Mouse (Mus musculus) liver, embryonic 14.5 days (tissue): Measurements from ENCODE around the gene Mb21d2. TPM values are rescaled to one million over a fixed set of nuclear protein-coding genes. Genes with fewer than 3 reads are reported as not detected.

ENCODE experiments used
- ATAC-seq: fragments of 200-750 bp; cut with Nextera tagmentation; 2 replicates; pipeline ENCODE4 v1.8.0; 2017; ENCODE audit warnings: moderate number of reproducible peaks, mild to moderate bottlenecking, moderate library complexity; ENCODE audit not compliant: insufficient read depth
- DNase-seq, 3 experiments: peaks; one replicate each; pipeline ENCODE4 v3.0.0-alpha.2; 2012 to 2013; ENCODE audit warnings: low read depth in 3 of 3, low spot score in 3 of 3
- H3K27ac ChIP-seq: fragments of 300-500 bp; sonication (generic); 2 replicates; pipeline ENCODE4 v1.5.1; 2014; ENCODE audit warnings: moderate library complexity, mild to moderate bottlenecking, control low read depth, inconsistent platforms
- H3K27me3 ChIP-seq: fragments of 300-500 bp; sonication (generic); 2 replicates; pipeline ENCODE4 v1.6.1; 2014; ENCODE audit warnings: mild to moderate bottlenecking, low read length, moderate library complexity; ENCODE audit not compliant: control insufficient read depth, insufficient read depth
- H3K36me3 ChIP-seq: fragments of 300-500 bp; sonication (generic); replicated peaks from 2 replicates; pipeline ENCODE4 v1.6.1; 2014; ENCODE audit warnings: low read depth; ENCODE audit not compliant: control insufficient read depth, insufficient read depth
- H3K4me1 ChIP-seq, 2 experiments: fragments of 200-500 bp in 1 of 2; fragments of 300-500 bp in 1 of 2; sonication (generic) in 1 of 2; replicated peaks; 2 replicates each; pipeline ENCODE4 v1.6.1; 2012 to 2014; ENCODE audit warnings: antibody characterized with exemption in 1 of 2, inconsistent platforms in 1 of 2, low read length in 1 of 2; ENCODE audit not compliant: control insufficient read depth in 2 of 2, insufficient read depth in 2 of 2
- H3K4me2 ChIP-seq: fragments of 300-500 bp; sonication (generic); 2 replicates; pipeline ENCODE4 v1.6.1; 2014; ENCODE audit warnings: low read depth, mild to moderate bottlenecking, control low read depth, moderate library complexity
- H3K4me3 ChIP-seq, 2 experiments: fragments of 200-500 bp in 1 of 2; fragments of 300-500 bp in 1 of 2; sonication (generic) in 1 of 2; 2 replicates each; pipeline ENCODE4 v1.5.1; 2012 to 2014; ENCODE audit warnings: low read depth in 2 of 2, low read length in 2 of 2, mild to moderate bottlenecking in 2 of 2, control low read depth in 1 of 2, inconsistent platforms in 1 of 2, moderate library complexity in 1 of 2; ENCODE audit not compliant: insufficient read depth in 1 of 2
- H3K9ac ChIP-seq: fragments of 300-500 bp; sonication (generic); replicated peaks from 2 replicates; pipeline ENCODE4 v1.6.1; 2014; ENCODE audit warnings: mild to moderate bottlenecking, control low read depth, moderate library complexity
- H3K9me3 ChIP-seq: fragments of 300-500 bp; sonication (generic); 2 replicates; pipeline ENCODE4 v1.6.1; 2016; ENCODE audit warnings: low read length, mixed read lengths; ENCODE audit not compliant: control insufficient read depth
- CTCF ChIP-seq: IDR thresholded peaks from 2 replicates; pipeline ENCODE4 v1.5.1; 2016; ENCODE audit warnings: antibody characterized with exemption, low read depth, control low read depth
- EP300 ChIP-seq: IDR thresholded peaks from 2 replicates; pipeline ENCODE4 v1.6.1; 2016; ENCODE audit warnings: antibody characterized with exemption, low read depth
- WGBS: fragments of 180-500 bp; shearing (Covaris S2); extraction: QIAGEN DNeasy Blood & Tissue Kit; methylation state at CpG from one replicate; pipeline ENCODE4 v1.1.7; 2014; ENCODE audit not compliant: insufficient replicate concordance; 5-methylcytosine and 5-hydroxymethylcytosine counted together
- polyA plus RNA-seq, 2 experiments: library from polyadenylated mRNA; depleted of rRNA in 1 of 2; stranded (reverse) in 1 of 2; unstranded in 1 of 2; fragments of >200 nt; fragmentation: Nextera tagmentation in 1 of 2; extraction: Ambion mirVana in 1 of 2; gene quantifications; 2 replicates each; pipeline versions ENCODE4 v1.2.1 to v1.2.3; 2012 to 2014

Gene Mb21d2
- polyA plus RNA-seq, 2 experiments: 0.94 to 1.1 TPM

DNA sequence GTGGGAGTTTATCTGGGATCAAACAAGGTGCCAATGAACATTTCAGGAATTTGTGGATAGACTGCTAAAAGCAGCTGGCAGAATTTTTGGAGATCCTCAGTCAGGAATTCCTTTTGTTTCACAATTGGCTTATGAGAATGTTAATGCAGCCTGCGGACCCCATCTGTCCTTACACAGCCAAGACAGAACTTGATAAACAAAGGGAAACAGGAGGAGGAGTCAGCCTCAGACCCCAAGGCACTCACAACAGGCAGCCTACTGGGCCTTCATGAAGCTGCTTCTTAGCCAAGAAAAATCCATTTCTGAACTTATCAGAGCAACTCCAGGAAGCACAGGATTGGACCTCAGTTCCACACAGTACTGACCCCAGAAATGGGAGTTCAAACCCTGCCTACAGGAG is 120.4 kb downstream of the Mb21d2 start:
- H3K27ac ChIP-seq: no peak overlapping the region
- 43% methylated on average over 1 of the region's 1 CpGs for WGBS
- H3K9ac ChIP-seq: no peak overlapping the region
- no peaks in the 10 kb centered on the region for H3K36me3 ChIP-seq
- H3K9me3 ChIP-seq: no peaks in the 10 kb centered on the region
- H3K4me1 ChIP-seq: no peaks in the 10 kb centered on the region
- H3K4me3 ChIP-seq: no peak overlapping the region
- TF ChIP-seq EP300 (no peak), CTCF (no peak)
- H3K27me3 ChIP-seq: no peaks in the 10 kb centered on the region
- DNase-seq (no peak), ATAC-seq (no peak)
- no peak overlapping the region for H3K4me2 ChIP-seq

DNA sequence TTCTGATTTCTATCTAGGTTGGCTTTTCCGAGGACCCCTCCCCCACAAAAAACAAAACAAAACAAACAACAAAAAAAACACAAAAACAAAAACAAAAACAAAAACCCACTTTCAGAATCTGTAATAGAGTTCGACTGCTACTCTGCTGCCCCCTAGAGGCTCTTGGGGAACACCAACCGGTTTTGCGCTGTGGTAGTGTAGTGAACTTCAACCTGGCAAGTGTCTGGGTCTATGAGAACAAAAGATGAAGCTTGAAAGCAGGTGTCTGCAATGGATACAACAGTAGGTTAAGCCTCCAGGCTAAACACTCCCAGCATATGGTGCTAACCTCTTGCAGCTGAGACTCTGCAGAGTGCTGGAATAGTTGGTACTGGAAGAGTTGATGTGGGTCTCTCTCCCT is 136.4 kb downstream of the Mb21d2 start:
- H3K4me3 ChIP-seq: no peak overlapping the region
- no peak overlapping the region for H3K27ac ChIP-seq
- ATAC-seq (no peak), DNase-seq (no peak)
- no peaks in the 10 kb centered on the region for H3K27me3 ChIP-seq
- TF ChIP-seq EP300 (no peak), CTCF (peak; percentile 64)
- no peak overlapping the region for H3K9ac ChIP-seq
- H3K9me3 ChIP-seq: no peaks in the 10 kb centered on the region
- H3K4me2 ChIP-seq: no peak overlapping the region
- H3K36me3 ChIP-seq: no peaks in the 10 kb centered on the region
- WGBS: 5% methylated on average over 4 of the region's 4 CpGs
- H3K4me1 ChIP-seq: no peaks in the 10 kb centered on the region

Other genes starting within 250 kb of the Mb21d2 start
- gene Fgf12, start 176.6 kb downstream of the Mb21d2 start, polyA plus RNA-seq (2012; rRNA removed): 0.01 and 0.06 TPM in 2 replicates
- 0.09 TPM in 1 of 2 replicates, not detected in the other for gene Fgf12, start 176.6 kb downstream of the Mb21d2 start, polyA plus RNA-seq (2014; fragmentation: Nextera tagmentation; extraction: Ambion mirVana)